Mouse (Mus musculus) lung, adult 18-20 months (tissue): ENCODE measurements around the gene Ccl28.
"Not testable (repeated sequence)": the region's sequence is repeated elsewhere in the genome, so short reads cannot be mapped to it uniquely, and the experiment has no call there.

Source experiments
- DNase-seq, 2 experiments: peaks; one replicate each; pipeline ENCODE4 v3.0.0; 2022; ENCODE audit warnings: mixed read lengths in 2 of 2

The Ccl28 gene

DNA sequence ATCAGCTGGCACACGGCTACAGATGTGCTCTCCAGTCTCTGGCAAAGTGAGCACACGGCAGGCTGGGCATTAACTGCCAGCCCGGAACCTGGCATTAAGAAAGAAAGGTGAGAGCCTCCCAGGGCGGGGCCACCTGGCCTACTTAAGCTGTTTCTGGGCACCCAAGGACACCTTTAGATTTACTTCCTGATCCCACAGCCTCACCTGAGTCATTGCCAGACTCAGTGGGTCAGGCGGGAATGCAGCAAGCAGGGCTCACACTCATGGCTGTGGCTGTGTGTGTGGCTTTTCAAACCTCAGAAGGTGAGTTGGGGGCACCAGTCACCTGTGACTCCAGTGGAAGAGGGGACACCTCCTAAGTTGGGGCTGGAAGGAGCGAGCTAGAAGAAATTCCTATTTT lies at the start of gene Ccl28:
Ccl28 (plus strand) TSS at position 186 of the 400 bp plus-strand sequence.
- peak in 1 of 2 experiments; percentile 20 for DNase-seq

DNA sequence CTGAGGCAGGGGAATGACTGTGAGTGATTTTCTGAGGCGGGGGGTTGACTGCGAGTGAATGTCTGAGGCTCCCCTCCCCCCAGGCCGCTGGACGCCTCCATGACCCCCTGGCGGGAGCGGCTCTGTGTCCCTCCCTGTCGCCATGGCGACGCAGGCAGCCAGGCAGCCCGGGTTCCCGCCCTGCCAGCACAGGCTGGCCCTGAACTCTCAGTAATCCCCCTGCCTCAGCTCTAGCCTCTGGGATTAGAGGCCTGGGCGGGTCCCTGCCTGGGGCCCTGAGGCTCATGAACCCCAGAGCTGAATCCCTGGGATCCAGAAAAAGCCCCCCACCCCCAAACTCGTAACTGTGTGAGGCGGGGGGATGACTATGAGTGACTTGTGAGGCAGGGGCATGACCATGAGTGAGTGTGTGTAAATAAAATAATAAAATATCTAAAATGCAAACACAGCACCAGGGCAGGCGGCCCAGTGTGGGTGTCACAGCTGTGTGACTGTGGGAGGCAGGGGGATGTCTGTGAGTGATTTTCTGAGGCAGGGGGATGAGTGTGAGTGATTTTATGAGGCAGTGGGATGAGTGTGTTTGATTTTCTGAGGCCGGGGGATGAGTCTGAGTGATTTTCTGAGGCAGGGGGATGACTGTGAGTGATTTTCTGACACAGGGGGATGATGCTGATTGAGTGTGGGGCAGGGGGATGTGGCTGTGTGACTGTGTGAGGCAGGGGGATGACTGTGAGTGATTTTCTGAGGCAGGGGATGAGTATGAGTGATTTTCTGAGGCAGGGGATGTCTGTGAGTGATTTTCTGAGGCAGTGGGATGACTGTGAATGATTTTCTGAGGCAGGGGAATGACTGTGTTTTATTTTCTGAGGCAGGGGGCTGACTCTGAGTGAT lies 27.1 kb upstream of the Ccl28 start:
- DNase-seq: peak; percentile 15 to 51

DNA sequence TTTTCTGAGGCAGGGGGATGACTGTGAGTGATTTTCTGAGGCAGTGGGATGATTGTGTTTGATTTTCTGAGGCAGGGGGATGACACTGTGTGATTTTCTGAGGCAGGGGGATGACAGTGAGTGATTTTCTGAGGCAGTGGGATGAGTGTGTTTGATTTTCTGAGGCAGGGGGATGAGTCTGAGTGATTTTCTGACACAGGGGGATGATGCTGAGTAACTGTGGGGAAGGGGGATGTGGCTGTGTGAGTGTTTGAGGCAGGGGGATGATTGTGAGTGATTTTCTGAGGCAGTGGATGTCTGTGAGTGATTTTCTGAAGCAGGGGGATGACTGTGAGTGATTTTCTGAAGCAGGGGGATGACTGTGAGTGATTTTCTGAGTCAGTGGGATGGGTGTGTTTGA lies 25.2 kb upstream of the Ccl28 start:
- DNase-seq: not testable (repeated sequence)

DNA sequence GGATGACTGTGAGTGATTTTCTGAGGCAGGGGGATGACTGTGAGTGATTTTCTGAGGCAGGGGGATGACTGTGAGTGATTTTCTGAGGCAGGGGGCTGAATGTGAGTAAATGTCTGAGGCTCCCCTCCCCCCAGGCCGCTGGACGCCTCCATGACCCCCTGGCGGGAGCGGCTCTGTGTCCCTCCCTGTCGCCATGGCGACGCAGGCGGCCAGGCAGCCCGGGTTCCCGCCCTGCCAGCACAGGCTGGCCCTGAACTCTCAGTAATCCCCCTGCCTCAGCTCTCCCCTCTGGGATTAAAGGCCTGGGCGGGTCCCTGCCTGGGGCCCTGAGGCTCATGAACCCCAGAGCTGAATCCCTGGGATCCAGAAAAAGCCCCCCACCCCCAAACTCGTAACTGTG lies 24.6 kb upstream of the Ccl28 start:
- DNase-seq: peak in 1 of 2 experiments; percentile 42

DNA sequence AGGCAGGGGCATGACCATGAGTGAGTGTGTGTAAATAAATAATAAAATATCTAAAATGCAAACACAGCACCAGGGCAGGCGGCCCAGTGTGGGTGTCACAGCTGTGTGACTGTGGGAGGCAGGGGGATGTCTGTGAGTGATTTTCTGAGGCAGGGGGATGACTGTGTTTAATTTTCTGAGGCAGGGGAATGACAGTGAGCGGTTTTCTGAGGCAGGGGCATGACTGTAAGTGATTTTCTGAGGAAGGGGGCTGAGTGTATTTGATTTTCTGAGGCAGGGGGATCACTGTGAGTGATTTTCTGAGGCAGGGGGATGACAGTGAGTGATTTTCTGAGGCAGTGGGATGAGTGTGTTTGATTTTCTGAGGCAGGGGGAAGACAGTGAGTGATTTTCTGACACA lies 24.1 kb upstream of the Ccl28 start:
- DNase-seq: not testable (repeated sequence)

DNA sequence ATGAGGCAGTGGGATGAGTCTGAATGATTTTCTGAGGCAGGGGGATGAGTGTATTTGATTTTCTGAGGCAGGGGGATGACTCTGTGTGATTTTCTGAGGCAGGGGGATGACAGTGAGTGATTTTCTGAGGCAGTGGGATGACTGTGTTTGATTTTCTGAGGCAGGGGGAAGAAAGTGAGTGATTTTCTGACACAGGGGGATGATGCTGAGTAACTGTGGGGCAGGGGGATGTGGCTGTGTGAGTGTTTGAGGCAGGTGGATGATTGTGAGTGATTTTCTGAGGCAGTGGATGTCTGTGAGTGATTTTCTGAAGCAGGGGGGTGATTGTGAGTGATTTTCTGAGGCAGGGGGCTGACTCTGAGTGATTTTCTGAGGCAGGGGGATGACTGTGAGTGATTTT lies 23.5 kb upstream of the Ccl28 start:
- DNase-seq: peak; percentile 18 to 37

DNA sequence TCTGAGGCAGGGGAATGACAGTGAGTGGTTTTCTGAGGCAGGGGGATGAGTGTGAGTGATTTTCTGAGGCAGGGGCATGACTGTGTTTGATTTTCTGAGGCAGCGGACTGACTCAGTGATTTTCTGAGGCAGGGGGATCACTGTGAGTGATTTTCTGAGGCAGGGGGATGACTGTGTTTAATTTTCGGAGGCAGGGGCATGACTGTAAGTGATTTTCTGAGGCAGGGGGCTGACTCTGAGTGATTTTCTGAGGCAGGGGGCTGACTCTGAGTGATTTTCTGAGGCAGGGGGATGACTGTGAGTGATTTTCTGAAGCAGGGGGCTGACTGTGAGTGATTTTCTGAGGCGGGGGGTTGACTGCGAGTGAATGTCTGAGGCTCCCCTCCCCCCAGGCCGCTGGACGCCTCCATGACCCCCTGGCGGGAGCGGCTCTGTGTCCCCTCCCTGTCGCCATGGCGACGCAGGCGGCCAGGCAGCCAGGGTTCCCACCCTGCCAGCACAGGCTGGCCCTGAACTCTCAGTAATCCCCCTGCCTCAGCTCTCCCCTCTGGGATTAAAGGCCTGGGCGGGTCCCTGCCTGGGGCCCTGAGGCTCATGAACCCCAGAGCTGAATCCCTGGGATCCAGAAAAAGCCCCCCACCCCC lies 20.8 kb upstream of the Ccl28 start:
- DNase-seq: peak; percentile 21 to 37

DNA sequence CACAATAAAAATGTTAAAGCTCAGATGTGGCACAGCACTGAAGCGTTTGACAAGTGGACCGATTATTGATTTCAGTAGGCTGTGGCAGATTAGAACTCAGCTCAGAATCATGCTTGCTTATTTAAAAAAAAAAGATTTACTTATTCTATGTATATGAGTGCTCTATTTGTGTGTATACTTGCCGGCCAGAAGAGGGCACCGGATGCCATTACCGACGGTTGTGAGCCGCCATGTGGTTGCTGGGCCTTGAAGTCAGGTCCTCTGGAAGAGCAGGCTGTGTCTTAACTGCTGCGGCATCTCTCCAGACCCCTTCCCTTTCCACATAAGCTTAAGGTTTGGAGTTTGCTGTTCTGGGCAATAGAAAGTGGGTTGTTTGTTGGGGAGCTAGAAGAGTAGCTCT lies 19.7 kb upstream of the Ccl28 start:
- DNase-seq: not testable (repeated sequence)

DNA sequence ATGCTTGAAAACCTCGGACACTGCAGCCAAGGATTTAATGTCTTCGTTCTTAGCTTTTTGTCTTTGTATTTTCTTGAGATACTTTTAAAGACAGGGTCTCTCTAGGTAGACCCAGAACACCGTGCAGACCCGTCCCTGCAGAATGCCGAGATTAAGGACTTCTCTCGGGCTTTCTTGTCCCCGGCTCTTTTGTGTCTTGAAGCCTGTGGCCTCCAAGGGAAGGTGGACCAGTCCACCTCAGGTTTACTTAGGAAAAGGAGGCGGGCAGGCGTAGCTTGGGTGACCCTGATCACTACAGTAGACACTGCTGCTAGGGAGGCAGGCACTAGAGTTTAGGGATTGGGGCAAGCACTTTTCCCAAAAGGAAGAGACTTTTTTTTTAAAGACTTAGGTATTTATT lies 19.3 kb upstream of the Ccl28 start:
- DNase-seq: not testable (repeated sequence)

DNA sequence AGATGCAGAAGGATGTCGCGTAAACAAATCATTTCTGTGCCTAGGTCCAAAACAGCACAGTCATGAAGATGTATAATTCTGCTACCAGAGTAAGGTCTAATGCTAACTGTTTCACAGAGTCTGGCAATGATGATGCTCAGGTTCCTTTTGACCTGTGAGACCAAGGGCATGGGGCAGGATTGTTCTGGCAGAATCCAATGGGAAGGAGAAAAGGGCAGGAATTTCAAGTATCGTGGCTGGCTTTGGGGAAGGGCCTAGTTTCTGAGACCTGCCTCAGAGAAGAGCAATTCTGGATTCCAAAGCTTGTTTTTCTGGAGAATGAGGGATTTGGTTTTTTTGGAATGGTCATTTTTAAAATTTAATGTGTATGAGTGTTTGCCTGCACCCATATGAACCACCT lies 4.8 kb upstream of the Ccl28 start:
- DNase-seq: no peak

DNA sequence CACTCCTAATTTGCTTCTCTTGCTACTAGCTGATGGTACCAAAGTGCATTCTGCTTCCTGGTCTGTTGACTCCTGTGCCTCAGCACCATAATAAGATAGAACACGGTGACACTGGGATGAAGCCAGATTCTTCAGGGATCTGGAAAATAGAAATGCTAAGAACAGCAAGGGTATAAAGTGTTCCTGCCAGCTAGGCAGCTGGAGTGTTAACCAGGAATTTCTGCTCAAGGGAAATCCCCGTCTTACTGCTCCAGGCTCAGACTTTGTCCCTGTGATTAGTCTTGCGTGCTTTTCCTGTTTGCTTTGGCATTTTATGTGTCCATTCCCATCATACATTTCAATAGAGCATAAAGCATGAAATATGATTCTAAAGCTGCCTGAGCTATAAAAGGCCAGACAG lies 3.9 kb upstream of the Ccl28 start:
- no peak for DNase-seq

DNA sequence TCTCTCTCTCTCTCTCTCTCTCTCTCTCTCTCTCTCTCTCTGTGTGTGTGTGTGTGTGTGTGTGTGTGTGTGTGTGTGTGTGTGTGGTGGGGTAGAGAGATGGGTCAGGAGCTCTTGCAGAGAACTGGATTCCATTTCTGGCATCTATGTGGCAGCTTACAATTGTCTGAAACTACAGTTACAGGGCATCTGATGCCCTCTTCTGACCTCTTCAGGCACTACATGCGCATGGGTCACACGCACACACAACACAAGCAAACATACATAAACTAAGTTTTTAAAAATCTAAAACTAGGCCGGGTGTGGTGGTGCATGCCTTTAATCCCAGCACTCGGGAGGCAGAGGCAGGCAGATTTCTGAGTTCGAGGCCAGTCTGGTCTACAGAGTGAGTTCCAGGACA lies 2.3 kb downstream of the Ccl28 start:
- peak in 1 of 2 experiments; percentile 12 for DNase-seq

DNA sequence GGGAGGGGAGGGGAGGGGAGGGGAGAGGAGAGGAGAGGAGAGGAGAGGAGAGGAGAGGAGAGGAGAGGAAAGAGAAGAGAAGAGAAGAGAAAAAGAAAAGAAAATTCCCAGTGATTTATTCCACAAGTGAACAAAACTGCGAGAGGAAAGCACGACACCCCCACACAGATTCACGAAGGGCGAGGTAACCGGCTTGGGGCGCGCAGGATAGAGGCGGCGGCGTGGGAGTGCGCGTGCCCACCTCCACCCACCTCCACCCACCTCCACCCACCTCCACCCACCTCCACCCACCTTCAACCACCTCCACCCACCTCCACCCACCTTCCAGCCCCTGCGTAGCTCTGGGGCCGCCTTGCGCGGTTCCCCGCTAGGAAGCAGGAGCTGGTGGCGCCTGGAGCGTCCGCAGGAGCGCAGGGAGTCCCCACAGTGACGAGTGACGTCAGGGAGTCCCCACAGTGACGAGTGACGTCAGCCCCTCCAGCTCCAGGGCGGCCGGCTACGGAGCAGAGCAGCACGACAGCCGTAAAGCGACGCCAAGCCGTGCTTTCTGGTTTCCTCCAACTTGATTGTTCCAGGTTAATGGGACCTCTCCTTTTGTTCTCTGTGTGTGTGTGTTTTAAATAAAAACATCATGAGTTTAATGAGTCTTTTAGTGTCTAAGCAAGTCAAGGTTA lies 8.0 kb downstream of the Ccl28 start:
- DNase-seq: peak; percentile 80 to 92

DNA sequence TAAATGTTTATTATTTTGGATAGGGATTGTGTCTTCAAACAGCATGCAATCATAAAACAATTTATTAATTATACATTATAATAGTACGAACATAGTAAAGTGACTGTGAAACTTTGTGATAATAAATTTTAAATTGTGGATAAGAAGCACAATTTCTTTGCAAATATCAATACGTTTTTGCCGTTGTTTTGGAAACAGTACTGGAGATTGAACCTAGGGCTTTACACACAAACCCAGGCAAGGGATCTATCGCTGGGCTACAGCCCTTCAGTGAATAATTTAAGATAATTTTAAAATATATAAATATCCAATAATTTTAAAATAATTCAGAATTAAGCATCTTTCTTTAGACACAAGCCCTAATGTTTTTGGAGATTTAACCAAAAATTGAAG lies 8.5 kb downstream of the Ccl28 start:
- no peak for DNase-seq

DNA sequence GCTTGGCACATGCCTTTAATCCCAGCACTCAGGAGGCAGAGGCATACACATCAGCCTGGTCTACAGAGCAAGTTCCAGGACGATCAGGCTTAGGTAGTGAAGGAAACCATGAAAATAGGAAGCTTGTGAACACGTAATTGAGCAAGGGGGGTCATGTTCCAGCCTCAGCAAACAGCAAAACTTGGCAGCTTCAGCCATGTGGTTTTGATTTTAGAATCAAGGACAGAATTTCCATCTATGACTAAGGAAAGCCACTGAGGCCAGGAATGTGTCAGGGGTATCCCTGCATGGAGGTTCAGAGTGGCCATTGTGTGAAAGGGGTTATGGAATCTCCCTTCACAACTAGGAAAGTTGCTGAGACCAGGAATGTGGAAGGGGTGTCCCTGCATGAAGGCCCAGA lies 11.9 kb downstream of the Ccl28 start:
- DNase-seq: no peak

DNA sequence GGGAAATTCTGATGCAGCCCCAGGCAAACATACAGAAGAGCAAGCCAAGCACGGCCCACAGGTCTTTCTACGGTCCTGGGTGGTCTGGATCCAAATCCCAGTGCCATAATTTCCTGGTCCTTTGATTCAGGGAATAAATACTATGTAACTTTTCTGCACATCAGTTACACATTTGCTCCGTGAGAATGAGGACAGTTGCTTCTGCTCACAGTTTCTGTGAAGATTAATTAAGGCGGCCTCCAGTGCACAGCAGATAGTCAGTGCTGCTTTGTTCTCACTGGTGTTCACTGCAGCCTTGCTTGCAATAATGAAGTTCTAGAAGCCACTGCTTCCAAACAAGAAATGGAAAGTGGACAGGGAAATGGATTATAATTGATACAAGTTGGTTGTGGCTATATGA lies 14.2 kb downstream of the Ccl28 start:
- no peak for DNase-seq

DNA sequence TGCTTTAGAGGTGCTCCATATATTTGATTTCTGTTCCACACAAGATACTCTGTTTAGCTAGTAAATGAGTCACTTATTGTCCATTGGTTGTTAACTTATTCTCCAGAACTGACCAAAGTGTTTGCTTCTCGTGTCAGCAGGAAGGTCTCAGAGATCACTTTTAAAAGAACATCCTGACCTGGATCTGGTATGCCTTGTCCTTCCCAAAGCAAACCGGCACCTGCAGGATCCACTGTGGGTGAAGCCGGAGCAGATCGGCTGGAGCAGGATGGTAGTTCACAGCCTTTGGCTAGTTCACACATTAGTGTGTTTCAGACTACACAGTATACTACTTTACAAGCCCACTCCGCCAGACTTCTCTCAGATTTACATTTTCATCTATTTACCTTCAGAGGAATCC lies 14.8 kb downstream of the Ccl28 start:
- DNase-seq: no peak

DNA sequence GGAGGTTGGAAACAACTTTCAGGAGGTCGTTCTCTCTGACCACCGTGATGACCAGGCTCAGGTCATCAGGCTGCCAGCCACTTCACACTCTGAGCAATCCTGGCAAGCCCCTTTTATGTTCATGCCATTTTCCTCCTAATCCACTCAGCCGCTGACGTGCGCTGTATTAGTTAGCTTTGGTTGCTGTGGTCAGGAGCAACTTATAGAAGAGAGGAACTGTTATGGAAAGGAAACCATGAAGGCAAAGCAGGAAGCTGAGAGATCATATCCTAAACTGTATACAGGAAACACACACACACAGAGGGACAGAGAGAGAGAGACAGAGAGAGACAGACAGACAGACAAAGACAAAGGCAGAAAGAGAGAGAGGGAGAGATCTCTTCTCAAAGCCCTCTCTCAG lies 15.7 kb downstream of the Ccl28 start:
- DNase-seq: no peak

DNA sequence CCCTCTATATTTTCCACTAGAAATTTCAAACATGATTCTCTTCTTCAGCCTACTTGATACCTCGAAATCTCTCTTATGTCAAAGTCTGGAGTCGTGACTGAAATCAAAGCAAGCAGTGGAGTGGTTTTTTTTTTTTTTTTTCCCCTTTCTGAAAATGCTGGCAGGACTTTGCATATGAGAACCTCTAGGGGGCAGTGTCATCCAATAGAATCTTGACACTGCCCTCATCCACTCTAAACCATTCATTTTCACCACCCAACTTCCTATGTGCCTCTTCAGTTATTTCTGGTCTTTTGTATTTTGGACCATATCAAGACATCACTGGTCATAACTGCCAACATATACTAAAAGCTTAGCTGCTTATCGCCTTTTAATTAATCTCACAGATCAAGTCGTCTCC lies 16.9 kb downstream of the Ccl28 start:
- peak in 1 of 2 experiments; percentile 7 for DNase-seq

DNA sequence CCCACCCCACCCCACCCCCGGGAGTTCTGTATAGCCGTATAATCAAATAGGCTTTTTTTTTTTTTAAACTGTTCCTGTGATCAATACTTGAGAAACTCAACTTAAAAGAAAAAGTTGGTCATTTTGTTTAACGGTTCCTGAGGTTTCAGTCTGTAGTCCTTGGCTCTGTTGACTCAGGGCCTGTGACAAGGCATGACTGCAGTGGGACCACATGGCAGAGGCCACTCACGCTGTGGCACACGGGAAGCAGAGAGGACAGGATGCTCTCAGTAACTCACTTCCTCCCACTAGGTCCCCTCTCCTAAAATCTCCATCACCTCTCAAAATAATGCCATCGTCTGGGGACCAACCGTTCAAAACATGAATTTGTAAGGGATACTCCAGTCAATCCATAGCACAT lies 17.5 kb downstream of the Ccl28 start:
- DNase-seq: no peak

DNA sequence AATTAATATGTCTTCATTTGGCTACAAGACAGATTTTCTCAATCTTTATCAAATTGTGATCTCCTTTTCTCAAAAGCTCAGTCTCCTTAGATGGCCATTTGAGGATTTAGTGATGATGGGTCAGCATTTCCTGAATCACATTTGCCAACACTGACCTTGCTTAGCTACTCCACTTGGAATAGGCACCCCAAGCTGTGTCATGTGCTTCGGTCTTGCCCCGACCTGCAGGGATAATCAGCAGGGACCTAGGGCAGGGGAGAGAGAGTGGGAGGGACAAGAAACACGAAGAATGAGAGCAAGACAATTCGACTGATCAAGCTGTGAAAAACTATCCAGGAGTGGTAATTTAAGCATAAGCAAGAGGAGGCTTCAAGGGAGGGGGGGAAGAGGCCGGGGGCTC lies 21.1 kb downstream of the Ccl28 start:
- no peak for DNase-seq

DNA sequence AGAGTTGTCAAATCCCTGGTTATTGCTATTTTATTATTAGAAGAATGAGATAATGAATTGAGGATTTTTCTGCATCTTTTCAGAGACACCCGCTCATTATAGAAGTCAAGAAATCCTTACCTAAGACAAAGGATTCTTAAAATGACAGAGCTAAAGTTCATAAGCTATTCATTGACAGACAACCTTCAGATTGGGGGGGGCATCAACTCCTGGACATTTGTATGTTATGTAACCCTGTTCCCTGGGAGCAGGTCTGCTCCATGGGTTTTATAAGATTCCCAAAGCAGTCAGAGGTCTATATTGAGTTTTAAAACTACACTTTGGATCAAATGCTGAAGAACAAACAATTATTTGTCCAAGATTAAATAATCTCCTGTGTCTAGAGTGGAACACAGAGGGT lies 22.9 kb downstream of the Ccl28 start:
- DNase-seq: no peak

DNA sequence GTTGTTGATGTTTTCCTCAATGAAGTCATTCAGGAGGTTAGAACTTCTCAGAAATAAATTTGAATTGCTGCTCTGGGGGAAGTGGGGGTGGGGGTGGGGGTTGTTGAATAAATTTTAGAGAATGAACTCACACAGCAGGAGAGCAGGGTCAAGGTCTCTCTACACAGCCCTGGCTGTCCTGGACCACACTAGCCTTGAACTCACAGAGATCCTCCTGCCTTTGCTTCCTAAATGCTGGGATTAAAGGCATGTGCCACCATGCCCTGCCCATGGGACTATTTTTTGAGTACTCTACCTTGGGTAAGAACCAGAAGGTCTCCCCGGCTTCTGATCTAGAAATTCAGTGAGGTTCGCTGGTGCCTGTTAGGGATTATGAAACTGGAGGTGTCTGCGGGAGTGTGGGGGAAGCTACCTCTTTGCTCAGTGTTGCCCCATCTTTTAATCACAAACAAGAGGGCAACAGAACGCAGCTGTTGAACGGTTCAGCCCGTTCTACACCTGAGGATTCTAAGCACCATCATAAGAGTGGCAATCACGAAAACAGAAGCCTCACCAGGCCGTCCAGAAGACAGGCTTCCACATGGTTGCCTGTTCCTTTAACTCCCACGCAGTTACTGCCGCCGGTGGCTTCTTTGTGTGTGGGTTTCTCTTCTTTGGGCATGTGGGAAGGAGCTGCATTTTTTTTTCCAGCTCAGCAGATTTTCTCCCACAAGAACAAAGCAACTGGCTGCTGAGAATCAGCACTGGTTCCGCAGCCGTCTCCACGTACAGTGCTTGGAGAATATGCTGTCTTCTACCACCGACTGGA lies 25.5 kb downstream of the Ccl28 start:
- no peak for DNase-seq
